Mouse (Mus musculus): ENCODE measurements around the gene Dnajb4. TPM values are rescaled to one million over a fixed set of nuclear protein-coding genes. Genes with fewer than 3 reads are reported as not detected.
"Not testable (repeated sequence)": the region's sequence is repeated elsewhere in the genome, so short reads cannot be mapped to it uniquely, and the experiment has no call there.

Gene Dnajb4
- total RNA-seq, 2 experiments from 2014 or later = 75.4 to 76.8 TPM

GRCm38 (mm10) chr3:152151725-152152482 lies 58.2 kb downstream of the Dnajb4 start:
- no peak for DNase-seq (ENCODE audit: low spot score in 2 of 2)

- DNase-seq (ENCODE audit: low spot score in 2 of 2) = no peak
These were observed 60.2 kb downstream of the Dnajb4 start for GRCm38 (mm10) chr3:152149863-152150262.

DNA sequence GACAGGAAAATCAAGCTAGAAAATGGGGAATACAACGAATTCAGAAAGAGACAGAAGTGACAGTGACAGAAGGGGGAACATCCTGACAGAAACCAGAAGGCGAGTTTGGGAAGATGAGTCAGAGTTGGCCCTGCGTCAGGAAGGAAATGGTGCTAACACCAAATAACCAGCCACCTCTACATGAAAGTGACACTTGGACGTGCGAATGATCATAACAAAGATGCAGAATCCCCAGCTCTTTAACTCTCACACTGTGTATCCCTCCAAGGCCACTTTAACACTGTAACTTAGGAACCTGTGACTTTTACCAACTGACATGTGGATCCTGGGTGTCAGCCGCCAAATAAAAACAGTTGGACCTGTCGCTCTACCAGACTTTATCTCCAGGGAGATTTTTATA lies 60.7 kb downstream of the Dnajb4 start:
- no peak for DNase-seq (ENCODE audit: low spot score in 2 of 2)

- no peak for DNase-seq (ENCODE audit: low spot score in 2 of 2)
These were observed 62.8 kb downstream of the Dnajb4 start for GRCm38 (mm10) chr3:152147085-152147831.

- peak in 1 of 2 experiments; percentile 39 for DNase-seq (ENCODE audit: low spot score in 2 of 2)
These were observed 64.9 kb downstream of the Dnajb4 start for GRCm38 (mm10) chr3:152145186-152145585.

DNA sequence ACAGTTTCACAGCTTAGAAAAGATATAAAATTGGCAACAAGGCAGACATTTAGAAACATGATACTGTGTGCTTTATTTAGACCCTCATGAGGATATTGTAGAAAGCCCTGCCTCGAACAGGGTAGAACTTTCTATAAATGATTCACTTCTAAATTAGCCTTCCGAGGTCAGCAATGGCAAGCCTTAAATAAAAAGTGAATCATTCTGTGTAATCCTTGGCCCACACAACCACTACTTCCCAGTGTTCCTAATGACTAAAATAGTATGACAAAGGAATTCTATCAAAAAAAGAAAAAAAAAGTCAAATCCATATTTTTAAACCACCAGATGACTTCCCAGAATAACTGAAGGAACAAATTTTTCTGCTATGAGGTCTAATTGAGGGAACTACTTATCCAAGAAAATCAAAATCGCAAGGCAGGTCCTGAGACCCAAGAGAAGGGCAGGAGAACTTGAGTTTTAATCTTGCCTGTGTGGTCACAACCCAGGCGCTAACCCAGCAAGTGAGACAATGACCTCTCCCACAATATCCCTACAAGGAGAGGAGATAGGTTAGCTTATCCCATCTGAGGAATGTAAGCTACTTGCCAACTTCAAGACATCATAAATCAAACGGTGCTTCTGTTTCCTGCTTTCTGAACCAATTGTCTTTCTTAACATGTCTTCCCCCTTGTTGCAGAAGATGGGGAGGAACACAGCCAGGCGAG lies 67.0 kb downstream of the Dnajb4 start:
- DNase-seq (ENCODE audit: low spot score in 2 of 2) = no peak

DNA sequence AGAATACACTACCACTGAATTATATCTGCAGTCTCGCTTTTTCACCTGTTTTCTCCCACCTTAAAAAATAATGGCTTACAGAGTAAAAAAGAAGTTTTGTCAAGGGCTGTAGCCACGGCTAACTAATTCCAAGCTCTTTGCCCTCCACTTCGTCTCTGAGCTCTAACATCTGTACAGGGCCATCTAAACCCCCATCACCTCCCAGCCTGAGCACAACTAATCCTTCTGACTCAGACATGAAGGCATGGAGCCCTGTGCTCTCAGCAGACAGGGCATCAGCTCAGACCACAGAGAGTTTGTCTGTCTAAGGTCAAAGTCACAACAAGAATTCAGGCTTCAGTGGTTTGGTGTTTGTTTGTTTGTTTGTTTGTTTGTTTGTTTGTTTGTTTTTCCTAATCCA lies 68.0 kb downstream of the Dnajb4 start:
- no peak for DNase-seq (ENCODE audit: low spot score in 2 of 2)

DNA sequence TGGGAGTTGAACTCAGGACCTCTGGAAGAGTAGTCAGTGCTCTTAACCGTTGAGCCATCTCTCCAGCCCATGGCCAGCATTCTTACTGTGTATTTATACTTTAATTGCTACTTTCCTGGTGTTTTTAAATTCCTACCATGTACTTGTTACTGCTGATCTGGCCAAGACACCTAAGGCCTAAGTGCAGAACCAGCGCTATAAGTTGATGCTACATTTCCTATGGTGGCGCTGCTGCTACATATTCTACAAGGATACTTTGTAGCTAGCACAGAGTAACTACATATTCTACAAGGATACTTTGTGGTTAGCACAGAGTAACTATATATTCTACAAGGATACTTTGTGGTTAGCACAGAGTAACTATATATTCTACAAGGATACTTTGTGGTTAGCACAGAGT lies 70.8 kb downstream of the Dnajb4 start:
- not testable (repeated sequence) for DNase-seq (ENCODE audit: low spot score in 2 of 2)

GRCm38 (mm10) chr3:152136106-152136505 lies 74.0 kb downstream of the Dnajb4 start:
- DNase-seq (ENCODE audit: low spot score in 2 of 2) = not testable (repeated sequence)

DNA sequence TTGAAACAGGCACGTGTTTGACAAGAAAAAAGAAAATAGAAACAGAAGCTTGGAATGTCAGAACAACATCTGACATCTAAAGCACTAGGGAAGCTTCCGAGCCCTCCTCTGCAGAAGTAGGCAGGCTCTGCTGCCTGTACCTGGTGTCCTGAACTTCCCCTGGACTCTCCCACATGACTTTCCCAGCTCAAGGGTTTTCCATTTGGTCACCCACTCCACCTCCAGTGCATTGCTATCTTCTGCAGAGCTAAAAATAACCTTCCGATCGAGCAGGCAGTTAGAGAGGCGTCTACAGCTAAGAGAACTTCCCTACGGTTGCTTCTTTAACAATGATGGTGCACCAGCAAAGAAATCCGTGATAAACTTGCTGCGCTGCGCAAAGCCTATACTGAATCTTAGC lies 76.5 kb downstream of the Dnajb4 start:
- DNase-seq (ENCODE audit: low spot score in 2 of 2) = no peak

DNA sequence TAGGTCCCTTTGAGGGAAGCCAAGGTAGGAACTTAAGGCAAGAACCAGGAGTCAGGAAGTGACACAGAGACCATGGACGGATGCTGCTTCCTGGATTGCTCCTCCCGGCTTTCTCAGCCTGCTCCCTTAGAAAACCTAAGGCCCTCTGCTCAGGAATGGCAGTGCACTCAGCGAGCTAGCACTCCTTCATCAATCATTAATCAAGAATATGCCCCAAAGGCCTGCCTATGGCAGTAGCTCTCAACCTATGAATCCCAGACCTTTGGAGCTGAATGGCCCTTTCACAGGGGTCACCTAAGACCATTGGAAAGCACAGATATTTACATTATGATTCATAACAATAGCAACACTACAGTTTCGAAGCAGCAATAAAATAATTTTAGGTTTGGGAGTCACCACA lies 79.1 kb downstream of the Dnajb4 start:
- no peak for DNase-seq (ENCODE audit: low spot score in 2 of 2)

GRCm38 (mm10) chr3:152129426-152129825 lies 80.7 kb downstream of the Dnajb4 start:
- not testable (repeated sequence) for DNase-seq (ENCODE audit: low spot score in 2 of 2)

GRCm38 (mm10) chr3:152128631-152129030 lies 81.5 kb downstream of the Dnajb4 start:
- no peak for DNase-seq (ENCODE audit: low spot score in 2 of 2)

Other genes with a start within 250 kb of the Dnajb4 start
- gene Gipc2, start 44.1 kb downstream of the Dnajb4 start, total RNA-seq (2021) = under 1 TPM in 1 of 2 experiments, not detected in 1; 0.30 TPM
- 100 to 1,000 TPM; 107 to 113 TPM for gene Fubp1, start 120 bp upstream of the Dnajb4 start, total RNA-seq (2021)
- 1 to 10 TPM; 4.3 to 5.8 TPM for gene Nexn, start 56.0 kb upstream of the Dnajb4 start, total RNA-seq (2021)
- 1 to 10 TPM; 8.7 to 9.3 TPM for gene Miga1, start 130.1 kb upstream of the Dnajb4 start, total RNA-seq (2021)
- gene Usp33, start 136.2 kb upstream of the Dnajb4 start, total RNA-seq (2021) = 10 to 100 TPM; 70.9 to 97.3 TPM
- 10 to 100 TPM; 32.1 to 35.8 TPM for gene Zzz3, start 185.2 kb upstream of the Dnajb4 start, total RNA-seq (2021)

Data from adrenal gland, adult 18-20 months (tissue).